Mouse (Mus musculus) left cerebral cortex, postnatal 36 days (tissue): Measurements from ENCODE around the gene Eno3. TPM values are rescaled to one million over a fixed set of nuclear protein-coding genes. Genes with fewer than 3 reads are reported as not detected.

Experiments
- DNase-seq, 2 experiments: peaks; one replicate each; pipeline ENCODE4 v3.0.0; 2021 to 2022; ENCODE audit warnings: low spot score in 2 of 2, mixed read lengths in 1 of 2
- intact Hi-C: fragments of 180-260 bp; cut with DNase I; formaldehyde crosslinking; loops from one replicate; pipeline ENCODE4 v1.15.1; 2025
- total RNA-seq, 2 experiments: library from RNA; stranded (reverse); gene quantifications; 2 replicates each; pipeline ENCODE4 v1.2.3; 2021

The Eno3 gene
- total RNA-seq, 2 experiments from 2014 or later, result 9.5 to 9.6 TPM

DNA sequence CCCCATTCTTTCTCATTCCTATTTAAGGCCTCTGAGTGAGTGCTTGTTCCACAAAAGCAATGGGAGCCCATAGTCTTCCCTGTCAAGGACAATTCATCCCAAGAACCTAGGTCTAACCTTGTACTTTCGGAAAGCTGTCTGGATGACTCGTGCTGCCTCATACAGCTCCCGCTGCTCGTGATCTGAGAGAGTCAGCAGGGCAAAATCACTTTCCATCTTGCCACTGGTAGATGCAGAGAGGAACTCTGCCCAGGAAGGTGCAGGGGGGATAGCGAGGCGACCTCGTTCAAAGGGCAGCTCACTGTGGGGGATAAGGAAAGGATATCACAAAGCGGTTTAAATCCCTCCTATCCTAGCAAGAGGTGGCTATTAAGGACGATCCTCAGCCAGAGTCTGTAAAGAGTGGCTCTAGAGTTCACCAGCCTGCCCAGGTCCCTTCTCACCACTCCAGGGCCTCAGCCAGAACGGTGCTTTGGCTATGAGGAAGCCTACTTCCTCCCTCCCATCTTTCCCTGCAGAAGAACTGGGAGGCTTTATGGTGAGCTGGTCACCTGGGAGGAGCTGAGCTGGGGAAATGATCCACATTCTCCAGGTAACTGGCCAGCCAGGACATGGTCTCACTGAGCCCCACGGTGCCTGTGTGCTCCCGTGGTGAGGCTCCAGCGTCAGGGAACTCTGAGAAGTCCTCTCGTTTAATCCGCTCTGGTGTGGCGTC lies 14.5 kb downstream of the Eno3 start:
- intact Hi-C loops, result no loop called here
- DNase-seq, result no peak

DNA sequence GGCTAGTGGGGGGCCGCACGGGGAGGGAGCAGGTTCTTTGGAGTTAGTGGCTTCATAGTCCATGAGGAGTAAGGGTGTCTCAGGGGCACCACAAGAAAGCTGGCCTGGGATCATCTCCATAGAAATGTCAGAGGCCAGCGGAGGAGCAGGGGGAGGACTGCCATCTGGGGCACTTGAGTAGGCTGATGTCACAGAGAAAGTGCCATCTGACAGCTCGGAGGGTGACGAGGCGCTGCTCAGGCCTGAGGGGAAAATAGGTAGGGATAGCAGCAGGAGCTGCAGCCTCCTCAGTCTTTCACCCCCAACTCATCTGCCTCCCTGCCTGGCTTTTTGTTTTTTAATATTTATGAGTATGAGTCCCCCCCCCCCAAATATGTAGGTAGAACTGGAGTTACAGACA lies 17.0 kb downstream of the Eno3 start:
- intact Hi-C loops, result no loop called here
- no peak for DNase-seq

DNA sequence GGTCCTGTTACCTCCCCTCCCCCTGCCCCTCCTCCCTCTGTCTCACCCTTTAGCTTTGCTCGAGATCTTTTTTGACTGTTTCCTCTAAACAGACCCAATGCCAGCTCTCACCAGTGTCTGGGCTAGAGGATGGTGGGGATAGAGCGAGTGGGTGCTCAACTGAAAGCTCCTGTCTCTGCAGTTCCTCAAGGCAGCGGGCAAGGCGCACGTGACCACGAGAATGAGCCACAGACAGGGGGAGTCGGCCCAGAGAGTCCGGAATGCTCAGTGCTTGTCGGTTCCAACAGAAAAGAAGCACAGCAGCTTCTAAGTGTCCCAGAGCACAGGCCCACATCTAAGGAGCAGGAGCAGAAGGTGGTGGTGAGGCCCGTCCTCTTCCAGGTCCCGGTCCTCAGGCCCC lies 17.5 kb downstream of the Eno3 start:
- intact Hi-C loops, result no loop called here

DNA sequence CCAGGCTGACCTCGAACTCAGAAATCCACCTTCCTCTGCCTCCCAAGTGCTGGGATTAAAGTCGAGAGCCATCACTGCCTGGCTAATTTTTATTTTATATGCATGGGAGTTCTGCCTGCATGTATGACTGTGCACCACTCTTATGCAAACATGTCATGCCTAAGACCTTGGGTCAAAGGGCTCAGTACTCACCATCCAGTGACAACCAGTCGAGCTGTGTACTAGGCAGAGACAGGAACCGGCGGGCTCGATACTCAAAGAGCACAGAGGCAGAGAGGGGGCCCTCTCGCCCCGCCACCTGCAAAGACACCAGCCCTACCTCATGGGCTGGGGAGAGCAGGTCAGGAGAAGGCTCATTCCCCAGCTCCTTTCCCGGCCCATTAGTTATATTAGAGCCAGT lies 21.1 kb downstream of the Eno3 start:
- no peak for DNase-seq

More for the DNA sequence above, 17.5 kb downstream of the Eno3 start:
- no peak for DNase-seq

DNA sequence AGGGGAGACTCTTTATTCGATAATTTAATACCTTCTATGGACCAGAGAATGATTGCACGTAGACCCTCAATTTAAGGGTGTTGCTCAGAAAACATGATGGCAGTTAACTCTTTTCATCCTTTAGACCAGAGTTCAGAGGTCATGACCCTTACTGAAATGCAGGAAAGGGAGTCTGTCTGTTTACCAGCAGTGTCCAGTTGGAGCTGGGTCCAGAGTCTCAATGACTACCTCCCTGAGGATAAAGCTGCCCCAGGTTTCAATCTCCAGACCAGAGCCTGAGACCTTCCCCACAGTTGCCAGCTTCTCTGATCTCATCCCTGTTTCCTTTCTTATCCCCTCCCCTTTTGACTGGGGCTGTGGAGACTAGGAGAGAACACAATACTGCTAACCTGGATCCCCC lies 21.6 kb downstream of the Eno3 start:
- intact Hi-C loops, result no loop called here
- no peak for DNase-seq

More for the DNA sequence above, 21.1 kb downstream of the Eno3 start:
- intact Hi-C loops, result no loop called here

DNA sequence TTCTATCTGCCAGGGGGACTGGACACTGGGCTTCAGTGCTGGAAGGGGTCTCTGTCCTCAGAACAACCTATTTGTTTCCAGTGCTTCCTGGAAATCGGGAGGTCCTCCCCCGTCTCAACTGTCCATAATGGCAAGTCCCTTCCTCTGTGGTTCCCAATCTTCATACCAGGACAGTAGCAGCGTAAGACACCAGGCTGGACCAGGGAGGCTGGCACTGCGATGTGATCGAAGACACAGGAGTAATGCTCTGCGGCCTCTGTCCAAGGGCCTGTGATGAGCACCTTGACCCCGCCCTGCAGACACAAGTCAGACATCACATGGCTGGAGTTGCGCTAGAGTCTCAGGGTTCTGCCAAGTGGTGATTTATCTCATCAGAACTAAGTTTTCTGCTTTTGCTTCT lies 22.4 kb downstream of the Eno3 start:
- DNase-seq, result no peak
- intact Hi-C loops, result no loop called here

DNA sequence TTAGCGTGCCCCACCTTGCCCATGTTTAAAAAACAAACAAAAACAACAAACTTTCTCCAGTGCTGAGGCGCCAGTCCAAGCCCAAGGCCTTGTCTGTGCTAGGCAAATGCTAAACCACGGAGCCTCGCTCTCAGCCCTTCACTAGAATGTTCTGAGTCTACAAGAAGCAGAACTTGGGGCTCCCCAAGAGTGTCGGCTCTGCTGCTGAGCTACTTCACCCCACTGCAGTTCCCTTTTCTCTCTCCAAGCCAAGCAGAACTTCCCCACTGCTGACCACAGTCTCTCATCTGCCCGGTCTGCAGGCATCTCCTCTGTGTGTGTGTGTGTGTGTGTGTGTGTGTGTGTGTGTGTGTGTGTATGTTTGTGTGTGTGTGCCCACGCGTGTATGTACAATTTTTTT lies 22.9 kb downstream of the Eno3 start:
- intact Hi-C loops, result no loop called here
- DNase-seq, result no peak

DNA sequence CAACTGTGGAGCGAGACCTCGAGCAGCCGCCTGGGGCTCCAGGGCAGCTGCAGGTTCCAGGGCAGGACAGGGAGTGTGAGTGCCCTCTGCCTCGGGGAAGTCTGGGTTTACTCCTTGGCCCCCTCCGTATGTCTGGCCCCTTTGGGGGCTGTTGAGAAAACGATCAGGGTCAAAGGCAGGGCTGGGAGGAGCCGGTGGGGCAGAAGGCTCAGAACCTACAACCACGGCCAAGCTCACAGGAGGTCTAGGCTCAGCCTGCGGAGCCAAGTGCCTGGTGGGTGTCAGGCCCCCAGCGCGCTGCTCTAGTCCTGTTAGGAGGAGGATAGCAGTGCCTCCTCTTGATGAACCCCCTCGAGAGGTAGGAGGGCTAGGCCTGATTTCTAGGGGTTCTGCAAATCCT lies 24.2 kb downstream of the Eno3 start:
- no peak for DNase-seq
- intact Hi-C loops, result no loop called here

DNA sequence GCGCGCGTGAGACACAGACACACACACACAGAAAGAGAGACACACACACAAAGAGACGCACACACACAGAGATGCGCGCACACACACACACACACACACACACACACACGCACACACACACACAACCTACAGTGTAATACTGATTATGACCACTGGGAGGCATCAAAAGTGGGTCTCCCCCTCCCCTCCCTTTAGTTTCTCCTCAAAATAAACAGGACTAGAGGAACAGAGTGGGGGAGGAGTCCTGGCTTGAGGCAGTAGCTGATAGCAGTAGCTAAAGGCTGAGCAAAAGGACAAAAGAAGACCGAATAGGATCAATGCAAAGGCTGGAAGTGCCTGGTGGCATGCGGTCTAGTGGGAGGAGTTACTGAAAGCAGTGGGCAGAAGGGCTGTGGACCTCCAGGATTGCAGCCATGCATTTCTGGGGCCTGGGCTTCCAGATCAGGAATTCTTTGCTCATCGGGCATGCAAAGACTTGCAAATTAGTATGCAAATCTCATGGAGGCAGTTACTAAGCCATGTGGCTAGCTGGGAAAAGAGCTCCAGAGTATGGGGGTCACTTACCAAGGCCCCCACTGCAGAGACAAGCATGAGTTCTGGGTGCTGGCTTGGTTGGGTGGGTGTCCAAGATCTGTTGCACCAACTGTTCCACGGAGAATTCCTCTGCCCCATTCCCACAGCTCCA lies 25.0 kb downstream of the Eno3 start:
- DNase-seq, result no peak
- intact Hi-C loops, result no loop called here

DNA sequence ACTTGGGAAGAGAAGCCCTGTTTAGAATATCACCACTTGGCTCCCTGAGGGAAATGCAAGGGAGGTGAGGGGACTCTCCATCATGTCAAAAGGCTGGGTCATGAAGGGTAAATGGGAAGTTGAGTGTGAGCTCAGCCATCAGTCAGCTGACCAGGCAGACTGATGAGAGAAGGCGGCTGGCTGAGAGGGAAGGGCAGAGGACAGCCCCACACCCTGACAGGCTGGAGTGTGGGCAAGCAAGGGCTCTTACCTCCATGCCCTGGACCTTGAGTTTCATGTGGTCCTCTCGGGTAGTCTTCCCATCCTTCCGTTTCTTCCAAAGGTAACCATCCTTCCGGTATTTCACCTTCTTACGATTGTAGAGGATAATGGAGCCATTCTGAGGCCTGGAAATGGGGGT lies 26.6 kb downstream of the Eno3 start:
- DNase-seq, result no peak
- intact Hi-C loops, result no loop called here

DNA sequence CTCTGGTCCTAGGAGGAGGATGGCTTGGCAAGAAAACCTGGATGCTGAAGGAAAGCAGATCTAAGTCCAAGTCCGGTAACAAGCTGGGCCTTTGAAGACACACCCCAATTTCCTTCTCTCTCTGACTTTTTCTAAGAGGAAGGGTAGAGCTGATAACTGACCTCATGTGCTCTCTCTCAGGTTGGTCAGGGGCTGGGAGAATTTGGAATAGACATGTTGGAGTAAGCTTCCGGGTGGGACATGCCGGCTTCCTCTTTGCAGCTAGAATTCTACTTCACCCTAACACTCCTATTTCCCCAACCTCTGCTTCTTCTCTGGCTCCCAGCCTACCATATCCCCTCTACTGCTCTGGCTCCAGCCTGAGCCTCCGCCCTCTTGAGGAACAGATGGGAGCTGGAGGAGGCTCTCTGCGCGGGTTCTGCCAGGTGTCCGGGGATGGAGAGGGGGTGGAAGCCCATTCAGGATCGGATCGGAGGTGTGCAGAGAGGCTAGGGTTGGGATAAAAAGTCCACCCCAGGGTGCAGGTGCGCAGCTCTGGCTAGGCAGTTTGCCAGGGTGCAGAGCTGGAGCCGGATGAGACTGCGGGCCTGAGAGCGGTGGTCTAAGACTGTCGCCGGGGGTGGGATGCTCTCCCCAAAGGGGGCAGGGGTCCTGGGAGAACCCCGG lies 30.0 kb downstream of the Eno3 start:
- intact Hi-C loops, result loop anchor here (1.0 to 5.0 kb wide), 3 partner anchors 14 to 70 kb away; partner anchors contain the start of genes Inca1, Kif1c and Spag7

DNA sequence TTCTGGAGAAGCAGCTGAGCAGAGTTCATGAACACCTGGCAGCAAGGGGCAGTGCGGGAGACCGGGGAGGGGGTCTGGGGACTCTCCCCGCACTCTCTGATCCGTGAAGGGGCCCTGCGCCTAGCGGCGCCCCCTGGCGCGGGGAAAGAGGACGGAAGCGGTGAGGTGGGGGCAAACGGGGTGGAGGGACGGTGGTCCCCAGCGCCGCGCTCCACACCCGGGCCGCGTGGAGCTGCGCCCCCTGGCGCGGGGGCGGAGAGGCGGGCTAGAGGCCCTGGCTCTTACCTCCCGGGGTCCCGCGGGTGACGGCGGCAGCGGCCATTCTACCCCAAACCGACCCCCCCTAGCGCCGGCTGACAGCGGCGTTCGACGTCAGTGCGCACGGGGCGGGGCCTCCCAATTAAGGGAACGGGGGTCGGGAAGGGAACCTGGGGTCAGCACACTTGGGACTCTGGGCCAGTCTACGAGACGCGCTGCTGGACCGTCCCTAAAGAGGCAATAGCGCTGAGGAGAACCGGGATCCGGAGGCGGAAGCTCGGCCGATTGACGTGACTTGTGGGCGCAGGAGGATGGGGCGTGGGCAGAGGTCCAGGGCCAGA lies 30.7 kb downstream of the Eno3 start, which contains the start of gene Camta2:
Gene Camta2, minus strand, starts transcription at position 505 of the 599 bp plus-strand sequence.
- intact Hi-C loops, result loop anchor here (1.0 to 5.0 kb wide), 3 partner anchors 13 to 70 kb away; partner anchors contain the start of genes Inca1, Kif1c and Spag7
- DNase-seq, result peak; percentile 87

More for the DNA sequence above, 30.0 kb downstream of the Eno3 start:
- peak; percentile 64 to 80 for DNase-seq

DNA sequence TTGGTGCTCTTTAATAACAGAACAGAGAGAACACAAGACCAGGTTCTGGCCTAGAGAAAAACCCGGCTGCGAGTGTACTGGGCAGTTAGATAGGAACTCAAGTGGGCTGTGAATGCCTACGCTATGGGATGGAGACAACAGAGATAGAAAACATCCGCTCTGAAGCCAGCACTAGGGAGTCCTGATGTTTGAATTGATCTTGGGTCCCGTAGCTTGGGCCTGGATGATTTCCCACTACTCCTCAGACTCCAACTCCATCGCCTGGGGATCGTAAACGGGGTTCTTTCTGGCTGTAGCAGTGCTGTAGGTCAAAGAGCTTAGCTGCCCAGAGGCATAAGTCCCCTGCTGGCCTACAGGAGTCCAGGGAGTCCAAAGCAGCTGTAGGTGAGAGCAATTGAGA lies 31.4 kb downstream of the Eno3 start:
- intact Hi-C loops, result loop anchor here (5.0 kb wide), 1 partner anchor 69 kb away; no protein-coding TSS in a partner anchor

DNA sequence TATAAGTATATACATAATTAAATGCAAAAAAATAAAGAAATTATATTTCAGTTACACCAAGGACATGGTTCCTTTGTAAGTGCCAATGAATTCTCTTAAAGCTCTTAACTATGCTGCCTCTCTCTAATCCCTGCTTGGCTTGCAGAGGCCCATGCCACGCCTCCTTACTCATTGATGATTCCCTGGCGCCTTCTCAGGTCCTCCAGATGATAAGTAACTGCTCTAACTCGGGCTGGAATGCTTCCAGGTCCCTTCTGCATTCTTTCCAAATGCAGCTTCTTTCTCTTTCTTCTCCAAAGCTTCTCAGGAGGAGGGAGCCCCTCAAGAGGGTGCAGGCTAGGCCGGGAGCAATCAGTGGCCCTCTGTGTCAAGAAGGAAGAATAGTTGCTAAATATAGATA lies 32.6 kb downstream of the Eno3 start:
- intact Hi-C loops, result loop anchor here (5.0 kb wide), 1 partner anchor 68 kb away; no protein-coding TSS in a partner anchor

More for the DNA sequence above, 31.4 kb downstream of the Eno3 start:
- DNase-seq, result no peak

DNA sequence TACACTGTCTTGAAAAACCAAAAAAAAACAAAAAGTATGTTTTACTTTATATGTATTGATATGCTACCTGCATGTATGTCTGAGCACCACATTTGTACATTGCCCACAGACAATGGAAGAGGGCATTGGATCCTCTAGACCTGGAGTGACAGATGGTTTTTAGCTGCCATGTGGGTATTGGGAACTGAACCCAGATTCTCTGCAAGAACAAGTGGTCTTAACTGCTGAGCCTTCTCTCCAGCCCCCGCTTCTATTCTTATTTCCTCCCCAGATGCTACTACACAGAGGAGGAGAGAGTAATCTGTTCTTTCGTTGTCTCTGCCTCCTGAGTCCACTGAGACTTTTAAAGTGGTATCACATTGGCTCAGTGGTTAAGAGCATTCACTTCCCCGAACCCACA lies 36.5 kb downstream of the Eno3 start:
- intact Hi-C loops, result no loop called here
- no peak for DNase-seq

More for the DNA sequence above, 32.6 kb downstream of the Eno3 start:
- no peak for DNase-seq

DNA sequence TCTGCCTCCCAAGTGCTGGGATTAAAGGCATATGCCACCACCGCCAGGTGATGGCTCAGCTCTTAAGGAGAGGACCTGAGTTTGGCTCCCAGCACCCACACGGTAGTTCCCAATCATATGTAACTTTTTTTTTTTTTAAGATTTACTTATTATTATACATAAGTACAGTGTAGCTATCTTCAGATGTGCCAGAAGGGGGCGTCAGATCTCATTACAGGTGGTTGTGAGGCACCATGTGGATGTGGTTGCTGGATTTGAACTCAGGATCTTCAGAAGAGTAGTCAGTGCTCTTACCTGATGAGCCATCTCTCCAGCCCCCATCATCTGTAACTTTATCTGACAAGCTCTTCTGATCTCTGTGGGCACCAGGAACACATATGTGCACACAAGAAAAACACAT lies 40.4 kb downstream of the Eno3 start:
- no peak for DNase-seq
- intact Hi-C loops, result no loop called here

DNA sequence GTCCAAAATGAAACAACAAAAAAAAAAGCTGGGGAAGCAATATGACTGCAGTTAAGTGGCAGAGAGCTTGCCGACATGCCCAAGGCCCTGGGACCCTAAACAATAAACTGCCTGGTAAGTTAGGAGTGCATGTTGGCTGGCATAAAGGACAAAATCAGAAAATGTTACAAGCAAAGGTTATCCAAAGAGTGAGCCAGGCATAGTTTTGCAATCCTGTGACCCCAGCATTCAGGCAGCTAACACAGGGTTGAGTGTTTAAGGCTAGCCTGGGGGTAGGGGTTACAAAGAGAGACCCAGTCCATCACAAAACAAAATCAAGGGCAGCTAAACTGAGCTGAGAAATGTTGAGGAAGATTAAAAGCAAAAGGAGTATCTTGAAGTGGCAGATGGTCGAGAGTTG lies 42.0 kb downstream of the Eno3 start:
- no peak for DNase-seq
- intact Hi-C loops, result no loop called here

DNA sequence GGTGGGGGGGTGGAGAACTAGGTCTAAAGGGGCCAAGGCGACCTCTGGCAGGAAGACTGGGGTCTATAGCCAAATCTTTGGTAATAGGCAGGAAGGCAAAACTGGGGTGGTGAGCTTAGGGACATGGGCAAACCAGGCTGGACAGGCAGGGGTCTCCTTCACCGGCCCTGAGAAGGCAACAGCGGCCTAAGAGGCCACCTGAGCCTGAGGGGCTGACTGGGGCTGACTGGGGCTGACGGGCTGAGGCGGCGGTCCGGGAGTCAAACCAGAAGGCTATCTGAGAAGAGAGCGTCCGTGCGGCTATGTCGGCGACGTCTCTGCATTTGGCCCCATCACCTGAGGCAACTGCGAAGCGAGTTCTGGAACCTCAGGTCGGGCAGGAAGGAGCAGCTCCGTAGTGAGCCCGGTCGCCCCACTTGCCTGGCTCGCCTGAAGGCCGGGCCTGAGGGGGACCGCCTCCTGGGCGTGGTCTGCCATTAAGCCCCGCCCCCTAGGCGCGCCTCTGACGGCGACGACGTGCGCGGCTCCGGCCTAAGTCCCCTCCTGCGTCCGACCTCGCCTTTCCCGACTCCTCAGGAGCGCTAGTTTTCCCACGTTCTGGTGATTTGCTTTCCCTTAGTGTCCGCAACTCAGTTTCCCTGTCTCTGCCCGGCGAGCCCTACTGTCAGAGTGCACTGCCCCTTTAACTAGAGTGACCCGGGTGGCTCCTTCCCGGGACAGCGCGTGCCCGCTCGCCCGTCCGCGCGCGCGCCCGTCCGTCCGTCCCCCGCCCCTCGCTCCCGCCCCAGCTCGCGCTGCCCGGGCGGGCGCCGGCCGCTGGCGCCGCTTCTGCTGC lies 42.9 kb downstream of the Eno3 start, which contains the start of the genes Inca1 and Kif1c:
Gene Inca1, minus strand, starts transcription at position 434 of the 835 bp plus-strand sequence.
Gene Kif1c, plus strand, starts transcription at position 827 of the 835 bp plus-strand sequence.
- intact Hi-C loops, result loop anchor here (2.0 to 5.0 kb wide), 2 partner anchors 13 to 57 kb away; no protein-coding TSS in a partner anchor
- DNase-seq, result peak; percentile 94 to 96

DNA sequence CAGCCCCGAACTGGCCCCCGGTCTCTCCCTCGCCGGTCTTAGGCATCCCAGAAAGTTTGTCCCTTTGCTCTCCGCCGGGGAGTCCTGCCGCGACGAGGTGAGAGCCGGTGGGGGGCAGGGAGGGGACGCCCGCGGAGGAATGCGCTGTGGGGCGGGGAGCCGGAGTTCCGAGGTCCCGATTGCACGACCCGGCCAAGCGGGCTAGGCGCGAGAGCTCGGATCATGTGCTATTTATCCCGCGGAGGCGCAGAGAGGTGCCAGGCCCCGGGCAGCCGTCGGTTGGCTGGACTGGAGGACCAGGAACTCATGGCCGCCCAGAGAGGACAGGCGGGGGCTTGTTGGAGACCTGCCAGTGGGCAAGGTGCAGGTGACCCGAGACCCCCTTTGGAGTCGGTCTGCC lies 43.6 kb downstream of the Eno3 start:
- intact Hi-C loops, result loop anchor here (2.0 to 5.0 kb wide), 2 partner anchors 14 to 57 kb away; no protein-coding TSS in a partner anchor
- peak; percentile 64 to 68 for DNase-seq
